Mouse (Mus musculus) liver, embryonic 15.5 days (tissue): ENCODE data around the gene Selenbp1. TPM values are rescaled to one million over a fixed set of nuclear protein-coding genes. Genes with fewer than 3 reads are reported as not detected.

ENCODE experiments used
- ATAC-seq: fragments of 200-750 bp; cut with Nextera tagmentation; 2 replicates; pipeline ENCODE4 v1.8.0; 2017; ENCODE audit warnings: moderate number of reproducible peaks, mild to moderate bottlenecking, moderate library complexity; ENCODE audit not compliant: insufficient read depth
- H3K27ac ChIP-seq: fragments of 300-500 bp; sonication (generic); replicated peaks from 2 replicates; pipeline ENCODE4 v1.5.1; 2015; ENCODE audit warnings: mild to moderate bottlenecking, inconsistent platforms
- H3K27me3 ChIP-seq: fragments of 300-500 bp; sonication (generic); 2 replicates; pipeline ENCODE4 v1.6.1; 2015; ENCODE audit warnings: mild to moderate bottlenecking, inconsistent platforms
- H3K36me3 ChIP-seq: fragments of 300-500 bp; sonication (generic); replicated peaks from 2 replicates; pipeline ENCODE4 v1.6.1; 2015; ENCODE audit warnings: moderate library complexity, mild to moderate bottlenecking, inconsistent platforms
- H3K4me1 ChIP-seq: fragments of 300-500 bp; sonication (generic); replicated peaks from 2 replicates; pipeline ENCODE4 v1.6.1; 2015; ENCODE audit warnings: inconsistent platforms
- H3K4me2 ChIP-seq: fragments of 300-500 bp; sonication (generic); 2 replicates; pipeline ENCODE4 v1.6.1; 2015; ENCODE audit warnings: moderate library complexity, mild to moderate bottlenecking, inconsistent platforms
- H3K4me3 ChIP-seq: fragments of 300-500 bp; sonication (generic); replicated peaks from 2 replicates; pipeline ENCODE4 v1.5.1; 2015; ENCODE audit warnings: mild to moderate bottlenecking, inconsistent platforms
- H3K9ac ChIP-seq: fragments of 300-500 bp; sonication (generic); 2 replicates; pipeline ENCODE4 v1.6.1; 2015; ENCODE audit warnings: moderate library complexity, mild to moderate bottlenecking, inconsistent platforms
- H3K9me3 ChIP-seq: fragments of 300-500 bp; sonication (generic); replicated peaks from 2 replicates; pipeline ENCODE4 v1.6.1; 2016; ENCODE audit warnings: inconsistent platforms
- WGBS: fragments of 180-500 bp; shearing (Covaris S2); methylation state at CpG from one replicate; pipeline ENCODE4 v1.1.7; 2015; ENCODE audit warnings: mixed read lengths; ENCODE audit not compliant: insufficient replicate concordance; 5-methylcytosine and 5-hydroxymethylcytosine counted together
- polyA plus RNA-seq: library from polyadenylated mRNA; unstranded; fragments of >200 nt; fragmentation: Nextera tagmentation; extraction: Ambion mirVana; gene quantifications from 2 replicates; pipeline ENCODE4 v1.2.1, GENCODE M21; 2015

Gene Selenbp1
- polyA plus RNA-seq, 1 experiment from 2014 or later, result 98.5 TPM

DNA sequence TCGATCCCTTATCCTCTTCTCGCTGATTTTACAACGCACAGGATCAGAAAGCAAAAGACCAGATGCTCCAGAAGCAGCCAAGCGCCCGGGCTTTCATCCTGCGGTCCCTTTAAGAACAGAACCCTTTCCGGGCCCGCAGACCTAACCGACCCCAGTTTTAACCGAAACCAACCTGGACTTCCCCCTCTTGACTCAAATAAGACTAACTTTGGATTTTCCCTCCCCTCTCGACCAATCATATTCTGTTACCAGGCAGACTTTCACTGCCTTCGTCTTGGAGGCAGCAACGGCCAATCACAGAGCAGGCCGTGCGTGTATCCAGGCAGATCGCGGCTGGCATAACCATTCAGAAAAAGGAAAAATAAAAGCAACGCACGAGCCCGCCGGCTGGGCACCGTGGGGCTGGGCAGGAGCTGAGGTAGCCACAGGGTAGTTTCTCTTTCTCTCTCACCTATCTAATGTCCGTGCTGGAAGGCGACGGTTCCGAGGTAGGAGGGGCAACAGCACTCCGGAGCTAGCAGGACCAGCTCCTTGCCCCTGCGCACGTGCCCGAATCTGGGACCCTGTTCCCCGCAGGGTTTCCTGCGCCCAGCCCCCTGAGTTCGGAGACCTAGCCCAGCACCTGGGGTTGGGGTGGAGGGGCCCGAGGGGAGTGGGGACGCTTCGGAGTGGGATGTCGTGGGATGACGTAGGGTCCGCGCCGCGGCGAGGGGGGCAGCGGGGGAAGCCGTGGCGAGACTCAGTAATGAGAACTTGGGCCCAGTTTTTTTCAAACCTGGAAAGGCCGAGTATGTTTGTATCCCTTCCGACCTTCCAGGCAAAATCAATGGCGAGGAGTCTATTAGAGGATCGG lies 21.1 kb downstream of the Selenbp1 start, which contains the start of gene Rfx5:
Gene Rfx5, plus strand, starts transcription at position 312 of the 853 bp plus-strand sequence.
- peak; percentile 92 for ATAC-seq
- Histone ChIP-seq H3K9ac (peak within 1 kb of the TSS; percentile 81), H3K4me2 (peak within 1 kb of the TSS; percentile 100), H3K9me3 (no peaks in the 10 kb centered on the region), H3K4me3 (peak within 1 kb of the TSS; percentile 79), H3K27ac (peak within 1 kb of the TSS; percentile 77), H3K36me3 (peaks cover 26% of the 10 kb centered on the region), H3K27me3 (no peaks in the 10 kb centered on the region), H3K4me1 (peaks cover 41% of the 10 kb centered on the region)
- under 1% methylated on average over 50 of the region's 50 CpGs for WGBS

DNA sequence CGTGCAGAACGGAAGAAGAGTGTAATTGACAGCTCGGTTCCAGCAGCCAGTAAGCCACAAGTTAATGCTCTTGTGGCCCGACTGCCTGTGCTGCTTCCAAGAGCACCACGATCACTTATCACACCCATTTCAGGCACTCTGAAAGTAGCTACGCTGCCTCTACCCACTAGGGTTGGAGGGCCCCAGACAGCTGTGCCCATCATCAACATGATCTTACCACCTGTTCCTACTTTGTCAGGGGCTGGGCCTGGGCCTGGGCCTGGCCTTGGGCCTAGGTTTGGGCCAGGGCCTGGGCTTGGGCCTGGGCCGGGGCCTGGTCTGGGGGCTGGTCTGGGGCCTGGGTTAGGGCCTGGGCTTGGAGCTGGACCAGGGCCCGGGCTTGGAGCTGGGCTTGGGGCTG lies 25.4 kb downstream of the Selenbp1 start:
- no peak for ATAC-seq
- Histone ChIP-seq H3K4me2 (no peak overlapping the region), H3K9me3 (no peaks in the 10 kb centered on the region), H3K9ac (no peak overlapping the region), H3K36me3 (peaks cover 26% of the 10 kb centered on the region), H3K4me3 (no peak overlapping the region), H3K4me1 (peaks cover 22% of the 10 kb centered on the region), H3K27me3 (no peaks in the 10 kb centered on the region), H3K27ac (no peak overlapping the region)
- WGBS, result 55% methylated on average over 8 of the region's 8 CpGs

DNA sequence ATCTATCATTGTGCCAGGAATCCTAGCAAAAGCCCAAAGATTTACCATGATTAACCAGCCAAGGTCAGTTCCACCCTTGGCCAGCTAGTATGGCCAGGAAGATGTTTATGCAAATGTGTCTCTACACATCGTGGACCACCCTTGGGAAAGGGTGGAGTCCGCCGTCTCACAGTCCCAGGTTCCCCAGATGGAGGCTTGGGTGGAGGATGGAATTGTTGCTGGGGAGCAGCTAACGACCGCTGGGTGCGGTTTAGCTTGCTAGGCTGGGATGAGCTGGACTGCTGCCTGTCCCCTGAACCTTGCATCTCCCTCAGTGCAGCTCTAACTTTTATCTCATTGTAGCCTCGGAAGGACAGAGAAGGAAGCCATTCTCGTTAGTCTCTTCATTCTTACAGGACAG lies 27.0 kb downstream of the Selenbp1 start:
- H3K4me1 ChIP-seq, result peaks cover 10% of the 10 kb centered on the region
- H3K27me3 ChIP-seq, result no peaks in the 10 kb centered on the region
- 64% methylated on average over 8 of the region's 8 CpGs for WGBS
- no peak overlapping the region for H3K4me2 ChIP-seq
- no peaks in the 10 kb centered on the region for H3K9me3 ChIP-seq
- H3K4me3 ChIP-seq, result no peak overlapping the region
- peaks cover 26% of the 10 kb centered on the region for H3K36me3 ChIP-seq
- H3K9ac ChIP-seq, result no peak overlapping the region
- H3K27ac ChIP-seq, result no peak overlapping the region
- ATAC-seq, result no peak

DNA sequence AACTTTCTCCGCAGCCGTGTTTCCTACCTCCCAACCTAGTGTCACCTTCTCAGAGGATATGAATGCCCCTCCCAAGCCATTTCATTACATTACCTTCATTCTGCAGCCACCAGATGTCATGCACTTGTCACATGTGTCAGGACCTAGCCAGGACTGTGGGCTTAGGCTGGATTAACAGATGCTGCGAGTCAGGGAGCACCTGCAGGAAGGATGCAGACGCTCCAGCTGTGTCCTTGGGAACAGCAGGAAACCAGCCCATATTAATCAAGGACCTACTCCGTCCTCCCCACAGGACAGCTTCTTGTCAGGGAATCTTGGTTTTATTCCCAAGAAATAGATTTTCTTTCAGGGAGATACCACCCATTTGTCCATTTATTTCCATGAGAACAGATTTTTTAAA lies 27.5 kb downstream of the Selenbp1 start:
- H3K4me1 ChIP-seq, result peaks cover 6% of the 10 kb centered on the region
- no peak for ATAC-seq
- no peaks in the 10 kb centered on the region for H3K27me3 ChIP-seq
- no peak overlapping the region for H3K4me3 ChIP-seq
- H3K36me3 ChIP-seq, result peaks cover 26% of the 10 kb centered on the region
- H3K27ac ChIP-seq, result no peak overlapping the region
- WGBS, result 69% methylated on average over 5 of the region's 5 CpGs
- H3K4me2 ChIP-seq, result no peak overlapping the region
- H3K9me3 ChIP-seq, result no peaks in the 10 kb centered on the region
- no peak overlapping the region for H3K9ac ChIP-seq

DNA sequence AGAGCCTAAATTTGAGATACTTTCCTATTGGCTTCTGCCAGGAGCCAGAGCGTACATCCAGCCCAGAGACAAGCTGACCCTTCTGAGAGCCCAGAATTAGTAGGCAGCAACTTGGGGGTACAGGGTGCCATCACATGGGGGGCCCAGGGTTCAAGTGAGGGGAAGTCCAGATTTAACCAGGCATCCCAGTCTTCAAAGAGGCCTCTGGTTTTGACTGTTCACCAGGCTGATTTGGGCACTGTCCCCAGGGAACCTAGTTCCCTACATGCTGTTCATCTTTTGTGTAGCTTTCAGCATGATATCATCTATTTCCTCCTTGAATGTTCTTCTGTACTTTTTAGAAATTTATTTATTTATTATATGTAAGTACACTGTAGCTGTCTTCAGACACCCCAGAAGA lies 32.1 kb downstream of the Selenbp1 start:
- no peaks in the 10 kb centered on the region for H3K9me3 ChIP-seq
- H3K4me1 ChIP-seq, result no peaks in the 10 kb centered on the region
- H3K36me3 ChIP-seq, result no peaks in the 10 kb centered on the region
- no peak overlapping the region for H3K27ac ChIP-seq
- ATAC-seq, result no peak
- no peak overlapping the region for H3K4me3 ChIP-seq
- WGBS, result 88% methylated on average over 1 of the region's 1 CpGs
- no peak overlapping the region for H3K9ac ChIP-seq
- H3K27me3 ChIP-seq, result no peaks in the 10 kb centered on the region
- no peak overlapping the region for H3K4me2 ChIP-seq

DNA sequence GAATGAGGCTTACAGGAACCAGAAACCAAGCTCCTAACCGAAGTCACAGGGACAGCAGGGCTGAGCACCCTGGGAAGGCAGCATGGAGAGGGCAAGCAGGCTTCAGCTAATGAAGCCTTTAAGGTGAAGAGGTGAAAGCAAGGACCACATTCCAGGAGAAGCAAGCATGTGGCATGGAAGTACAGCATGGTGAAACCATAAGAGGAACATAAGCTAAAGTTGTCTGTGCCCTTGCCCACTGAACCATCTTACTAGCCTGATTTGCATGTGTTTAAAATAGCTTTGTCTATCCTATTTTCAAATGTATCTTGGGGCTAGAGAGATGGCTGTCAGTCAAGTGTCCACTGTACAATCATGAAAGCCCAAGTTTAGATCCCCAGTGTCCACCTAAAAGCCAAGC lies 33.0 kb downstream of the Selenbp1 start:
- WGBS, result 41% methylated on average over 1 of the region's 1 CpGs
- ATAC-seq, result no peak
- Histone ChIP-seq H3K4me1 (no peaks in the 10 kb centered on the region), H3K4me3 (no peak overlapping the region), H3K27me3 (no peaks in the 10 kb centered on the region), H3K4me2 (no peak overlapping the region), H3K36me3 (no peaks in the 10 kb centered on the region), H3K27ac (no peak overlapping the region), H3K9me3 (no peaks in the 10 kb centered on the region), H3K9ac (no peak overlapping the region)

DNA sequence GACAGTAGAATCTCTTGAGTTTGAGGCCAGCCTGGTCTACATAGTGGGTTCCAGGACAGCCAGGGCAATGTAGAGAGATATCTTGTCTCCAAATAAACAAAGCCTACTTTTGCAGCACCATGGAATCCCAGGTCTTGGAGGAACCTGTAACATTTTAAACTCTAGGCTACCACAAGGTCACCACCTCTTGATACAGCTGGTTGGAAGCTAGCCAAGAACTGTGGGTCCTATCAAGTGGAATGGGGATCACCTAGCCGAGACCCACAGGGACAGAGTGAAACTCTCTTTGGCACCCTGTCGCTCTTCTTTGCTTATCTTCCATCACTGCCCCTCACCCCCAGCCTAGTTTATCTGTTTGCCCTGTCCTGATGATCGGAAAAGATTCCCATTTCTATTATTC lies 39.7 kb downstream of the Selenbp1 start:
- H3K27ac ChIP-seq, result no peak overlapping the region
- H3K4me3 ChIP-seq, result no peak overlapping the region
- 49% methylated on average over 3 of the region's 3 CpGs for WGBS
- no peak overlapping the region for H3K9ac ChIP-seq
- H3K9me3 ChIP-seq, result no peaks in the 10 kb centered on the region
- H3K4me2 ChIP-seq, result no peak overlapping the region
- peaks cover 38% of the 10 kb centered on the region for H3K4me1 ChIP-seq
- H3K36me3 ChIP-seq, result peaks cover 3% of the 10 kb centered on the region; the same call in 1 of the 2 replicates
- no peaks in the 10 kb centered on the region for H3K27me3 ChIP-seq
- ATAC-seq, result no peak

DNA sequence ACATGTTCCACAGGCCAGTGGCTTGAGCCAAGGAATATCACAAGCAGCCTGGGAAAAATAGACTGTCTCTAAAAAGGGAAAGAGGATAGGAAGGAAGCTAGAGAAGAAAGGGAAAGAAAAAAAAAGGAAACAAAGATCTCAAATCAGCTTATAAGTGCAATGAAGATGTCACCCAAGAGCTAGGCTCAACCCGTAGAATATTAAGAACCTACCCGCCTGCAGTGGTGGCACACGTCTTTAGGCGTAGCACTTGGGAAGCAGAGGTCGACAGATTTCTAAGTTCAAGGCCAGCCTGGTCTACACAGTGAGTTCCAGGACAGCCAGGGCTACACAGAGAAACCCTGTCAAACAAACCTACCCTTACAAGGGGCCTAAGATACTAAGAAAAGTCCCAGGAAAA lies 40.8 kb downstream of the Selenbp1 start:
- Histone ChIP-seq H3K4me3 (peak overlapping the region; percentile 99; the same call in 1 of the 2 replicates), H3K9ac (no peak overlapping the region; the same call in 1 of the 2 replicates), H3K9me3 (no peaks in the 10 kb centered on the region), H3K27me3 (no peaks in the 10 kb centered on the region), H3K36me3 (peaks cover 10% of the 10 kb centered on the region; the same call in 1 of the 2 replicates), H3K27ac (no peak overlapping the region), H3K4me1 (peaks cover 41% of the 10 kb centered on the region), H3K4me2 (peak overlapping the region; percentile 89)
- 75% methylated on average over 5 of the region's 5 CpGs for WGBS
- no peak for ATAC-seq

DNA sequence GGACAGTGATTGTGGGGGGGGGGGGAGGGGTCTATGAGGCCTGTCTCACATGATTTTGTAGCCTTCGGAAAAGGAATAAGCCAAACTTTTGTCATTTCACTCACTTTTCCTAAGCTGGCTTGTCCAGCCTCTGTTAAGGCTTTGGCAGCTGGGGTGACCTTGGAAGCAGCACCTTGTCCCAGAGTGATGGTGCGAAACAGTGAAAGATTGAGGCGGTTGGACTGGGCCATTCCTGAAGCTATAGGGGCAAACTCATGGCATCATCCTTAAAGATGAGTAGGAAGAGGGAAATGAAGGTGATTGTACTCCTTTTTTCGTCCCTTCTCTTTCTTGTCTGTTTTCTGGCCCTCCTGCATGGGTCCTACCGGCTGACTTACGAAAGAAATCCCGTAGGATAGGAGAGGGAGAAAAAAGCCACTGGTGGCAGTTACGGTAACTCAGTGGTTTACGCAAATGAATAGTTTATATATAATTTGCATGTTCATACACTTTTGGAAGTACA lies 41.2 kb downstream of the Selenbp1 start:
- Histone ChIP-seq H3K4me3 (peak overlapping the region; percentile 99), H3K9ac (peak overlapping the region; percentile 96), H3K4me1 (peaks cover 41% of the 10 kb centered on the region), H3K9me3 (no peaks in the 10 kb centered on the region), H3K27me3 (no peaks in the 10 kb centered on the region), H3K27ac (no peak overlapping the region), H3K4me2 (peak overlapping the region; percentile 89), H3K36me3 (peaks cover 10% of the 10 kb centered on the region; the same call in 1 of the 2 replicates)
- WGBS, result 24% methylated on average over 9 of the region's 9 CpGs
- ATAC-seq, result no peak

DNA sequence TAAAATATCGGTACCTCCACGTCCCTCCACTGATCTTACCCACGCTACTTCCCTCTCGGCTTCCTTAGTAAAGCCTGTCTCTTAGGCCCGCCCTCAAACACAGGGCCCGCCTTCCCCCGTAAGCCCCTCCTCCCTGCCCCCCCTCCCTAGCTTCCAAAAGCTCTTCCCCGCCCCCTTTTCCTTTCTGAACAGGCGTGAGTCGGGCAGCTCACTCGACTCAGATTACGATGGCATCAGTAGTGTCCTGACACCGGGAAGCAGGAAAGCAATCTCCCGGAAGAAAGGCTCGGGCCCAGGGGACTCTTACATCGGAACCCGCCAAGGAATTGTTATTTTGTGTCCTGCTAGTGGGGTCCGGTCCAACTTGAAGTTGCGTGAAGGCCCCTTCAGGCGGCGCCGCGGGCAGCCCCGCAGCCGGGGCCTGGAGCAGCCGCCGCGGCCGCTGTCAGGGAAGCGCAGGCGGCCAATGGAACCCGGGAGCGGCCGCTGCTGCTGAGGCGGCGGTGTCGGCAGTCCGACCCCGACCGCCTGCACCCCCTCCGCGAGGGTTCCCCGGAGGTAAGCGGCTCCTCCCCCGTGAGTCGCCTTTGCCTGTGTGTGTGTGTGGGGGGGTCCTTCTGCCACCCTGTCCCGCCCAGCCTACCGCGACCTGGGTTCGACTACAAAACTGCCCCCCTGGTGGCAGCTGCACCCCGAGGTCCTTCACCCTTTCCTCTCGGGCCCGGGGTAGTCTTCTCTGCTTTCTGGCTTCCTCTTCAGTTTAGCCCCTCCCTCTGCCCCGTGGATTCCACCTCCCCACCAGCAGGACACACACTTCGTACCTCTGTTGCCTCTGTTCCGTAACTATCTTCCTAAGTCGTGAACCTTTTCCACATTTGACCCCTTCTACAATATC lies 41.9 kb downstream of the Selenbp1 start, which contains the start of gene Pi4kb:
Gene Pi4kb, plus strand, starts transcription at position 204 of the 895 bp plus-strand sequence.
- Histone ChIP-seq H3K4me2 (peak within 1 kb of the TSS; percentile 89), H3K27ac (peak within 1 kb of the TSS; percentile 91), H3K36me3 (peaks cover 10% of the 10 kb centered on the region; the same call in 1 of the 2 replicates), H3K4me1 (peaks cover 41% of the 10 kb centered on the region), H3K27me3 (no peaks in the 10 kb centered on the region), H3K4me3 (peak within 1 kb of the TSS; percentile 99), H3K9me3 (no peaks in the 10 kb centered on the region), H3K9ac (peak within 1 kb of the TSS; percentile 96)
- ATAC-seq, result peak; percentile 94
- WGBS, result under 1% methylated on average over 50 of the region's 57 CpGs

DNA sequence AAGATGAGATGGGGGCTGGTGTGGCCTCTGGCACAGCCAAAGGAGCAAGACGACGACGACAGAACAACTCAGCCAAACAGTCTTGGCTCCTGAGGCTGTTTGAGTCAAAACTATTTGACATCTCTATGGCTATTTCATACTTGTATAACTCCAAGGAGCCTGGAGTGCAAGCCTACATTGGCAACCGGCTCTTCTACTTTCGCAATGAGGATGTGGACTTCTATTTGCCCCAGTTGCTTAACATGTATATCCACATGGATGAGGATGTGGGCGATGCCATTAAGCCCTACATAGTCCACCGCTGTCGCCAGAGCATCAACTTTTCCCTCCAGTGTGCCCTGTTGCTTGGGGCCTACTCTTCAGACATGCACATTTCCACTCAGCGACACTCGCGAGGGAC lies 51.5 kb downstream of the Selenbp1 start:
- H3K9ac ChIP-seq, result no peak overlapping the region
- no peaks in the 10 kb centered on the region for H3K27me3 ChIP-seq
- H3K27ac ChIP-seq, result no peak overlapping the region
- H3K36me3 ChIP-seq, result peaks cover 54% of the 10 kb centered on the region
- peaks cover 31% of the 10 kb centered on the region for H3K4me1 ChIP-seq
- H3K9me3 ChIP-seq, result no peaks in the 10 kb centered on the region
- H3K4me3 ChIP-seq, result no peak overlapping the region
- H3K4me2 ChIP-seq, result no peak overlapping the region
- no peak for ATAC-seq
- 87% methylated on average over 11 of the region's 11 CpGs for WGBS
